Comparison of ENCODE assay signal across 14 mouse cellular contexts in the genomic region with DNA sequence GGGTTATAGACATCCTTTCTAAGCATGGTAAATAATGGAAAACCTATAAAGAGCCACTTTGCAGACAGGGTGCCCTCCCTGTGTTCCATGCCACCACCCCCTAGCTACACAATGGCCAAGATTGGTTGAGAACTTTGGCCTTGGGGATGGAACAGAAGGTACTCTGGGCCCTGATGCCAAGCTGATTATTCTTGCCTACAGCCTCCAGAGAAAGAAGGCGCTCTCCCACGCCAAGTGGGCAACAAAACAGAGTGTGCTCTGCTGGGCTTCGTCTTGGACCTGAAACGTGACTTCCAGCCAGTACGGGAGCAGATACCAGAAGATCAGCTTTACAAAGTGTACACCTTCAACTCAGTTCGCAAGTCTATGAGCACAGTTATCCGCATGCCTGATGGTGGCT. TPM values are rescaled to one million over a fixed set of nuclear protein-coding genes. Genes with fewer than 3 reads are reported as not detected.
"Had no signal": no experiment of that assay in that cellular context is flagged by ENCODE, and none has a peak within 500 bp of the region (broad histone marks: within the 10 kb centered on the region; RNA-seq: fewer than 3 reads in every experiment).

No protein-coding gene starts in this region.

- H3K4me1 ChIP-seq: kidney, embryonic 15.5 days; limb, embryonic 15.5 days; liver, embryonic 13.5 days; midbrain, embryonic 12.5 days; neural tube, embryonic 13.5 days had no signal

- H3K36me3 ChIP-seq: kidney, embryonic 15.5 days; limb, embryonic 15.5 days; liver, embryonic 13.5 days; midbrain, embryonic 12.5 days; neural tube, embryonic 13.5 days had no signal

- H3K4me3 ChIP-seq: kidney, embryonic 15.5 days; left cerebral cortex, adult 2 months; limb, embryonic 15.5 days; liver, embryonic 13.5 days; midbrain, embryonic 12.5 days; neural tube, embryonic 13.5 days had no signal

- H3K27me3 ChIP-seq: liver, embryonic 13.5 days; midbrain, embryonic 12.5 days had no signal

- H3K27ac ChIP-seq: kidney, embryonic 15.5 days; left cerebral cortex, adult 2 months; limb, embryonic 15.5 days; liver, embryonic 13.5 days; midbrain, embryonic 12.5 days; neural tube, embryonic 13.5 days had no signal

- DNase-seq: kidney, adult 2 months; kidney, postnatal 14 days; liver, embryonic 13.5 days; lung, adult 18-20 months; right cerebral cortex, adult 18-20 months; right cerebral cortex, postnatal 25 days; thymus, postnatal 36 days had no signal

- H3K9me3 ChIP-seq: kidney, embryonic 15.5 days; limb, embryonic 15.5 days; liver, embryonic 13.5 days; midbrain, embryonic 12.5 days; neural tube, embryonic 13.5 days had no signal

- ATAC-seq: midbrain, embryonic 16.5 days had no signal

RNA-seq across cellular contexts. Expression of gene Atp2b3, which starts 35.0 kb away (rescaled TPM):
- polyA plus RNA-seq: thymus, postnatal 0 days had no signal
